Mouse (Mus musculus): ENCODE data around the gene Gm5426. TPM values are rescaled to one million over a fixed set of nuclear protein-coding genes. Genes with fewer than 3 reads are reported as not detected.
A peak's percentile ranks its signal among the peaks of the same experiment; 100 is the strongest.
"Not testable (repeated sequence)": the region's sequence is repeated elsewhere in the genome, so short reads cannot be mapped to it uniquely, and the experiment has no call there.

Gm5426 gene
- polyA plus RNA-seq, 1 experiment from 2014 or later: not detected

- H3K4me1 ChIP-seq (replicated peaks); H3K4me2 ChIP-seq; H3K36me3 ChIP-seq; H3K9ac ChIP-seq; H3K9me3 ChIP-seq (replicated peaks); ATAC-seq (ENCODE audit: low read depth); H3K27ac ChIP-seq; H3K4me3 ChIP-seq (replicated peaks); H3K27me3 ChIP-seq; DNase-seq: not testable (repeated sequence)
- WGBS (ENCODE audit: insufficient replicate concordance): 68% methylated on average over 4 of the region's 4 CpGs
Observed at GRCm38 (mm10) chr10:96139274-96139673, 2.9 kb downstream of the Gm5426 start.

GRCm38 (mm10) chr10:96146578-96146977 lies 10.2 kb downstream of the Gm5426 start:
- Histone ChIP-seq H3K27ac (no peak overlapping the region), H3K9me3 (replicated peaks) (no peaks in the 10 kb centered on the region), H3K4me3 (replicated peaks) (no peak overlapping the region), H3K36me3 (no peaks in the 10 kb centered on the region), H3K4me1 (replicated peaks) (no peaks in the 10 kb centered on the region), H3K9ac (no peak overlapping the region), H3K4me2 (no peak overlapping the region), H3K27me3 (no peaks in the 10 kb centered on the region)
- DNase-seq (no peak), ATAC-seq (ENCODE audit: low read depth) (no peak)
- WGBS (ENCODE audit: insufficient replicate concordance): 64% methylated on average over 5 of the region's 5 CpGs

- Histone ChIP-seq H3K4me1 (replicated peaks) (no peaks in the 10 kb centered on the region), H3K9me3 (replicated peaks) (no peaks in the 10 kb centered on the region), H3K9ac (no peak overlapping the region), H3K4me3 (replicated peaks) (no peak overlapping the region), H3K27me3 (no peaks in the 10 kb centered on the region), H3K36me3 (no peaks in the 10 kb centered on the region), H3K27ac (no peak overlapping the region), H3K4me2 (no peak overlapping the region)
- no peak for DNase-seq
- no peak for ATAC-seq (ENCODE audit: low read depth)
- 72% methylated on average over 10 of the region's 10 CpGs for WGBS (ENCODE audit: insufficient replicate concordance)
Observed at GRCm38 (mm10) chr10:96148250-96148699, 11.9 kb downstream of the Gm5426 start.

GRCm38 (mm10) chr10:96150401-96151116 lies 14.2 kb downstream of the Gm5426 start:
- ATAC-seq (ENCODE audit: low read depth): 0 out of 2 replicates have a peak, but pooled peaks have one; percentile 34
- no peaks in the 10 kb centered on the region for H3K9me3 ChIP-seq (replicated peaks)
- WGBS (ENCODE audit: insufficient replicate concordance): 36% methylated on average over 12 of the region's 12 CpGs
- H3K4me2 ChIP-seq: no peak overlapping the region
- H3K27ac ChIP-seq: no peak overlapping the region
- no peak overlapping the region for H3K9ac ChIP-seq
- no peaks in the 10 kb centered on the region for H3K4me1 ChIP-seq (replicated peaks)
- no peak for DNase-seq
- H3K27me3 ChIP-seq: no peaks in the 10 kb centered on the region
- H3K36me3 ChIP-seq: no peaks in the 10 kb centered on the region
- H3K4me3 ChIP-seq (replicated peaks): no peak overlapping the region

DNA sequence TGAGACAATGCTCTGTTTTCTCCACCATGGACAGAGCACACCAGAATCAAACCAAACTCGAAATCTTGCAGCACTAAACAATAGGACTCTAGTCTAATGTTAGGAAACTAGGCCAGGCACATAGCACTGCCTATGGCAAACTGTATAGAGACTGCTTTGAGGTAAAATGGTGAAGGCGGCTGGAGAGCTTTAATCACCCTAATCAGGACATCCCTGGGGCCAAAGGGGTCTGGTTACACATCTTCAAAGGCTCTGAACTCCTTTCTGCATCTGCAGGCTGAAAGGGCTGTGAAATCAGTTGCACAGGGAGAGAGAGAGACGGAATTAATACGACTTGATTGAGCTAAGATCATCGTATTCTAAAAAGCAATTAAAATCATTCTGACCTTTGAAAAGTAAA lies 16.9 kb downstream of the Gm5426 start:
- no peaks in the 10 kb centered on the region for H3K9me3 ChIP-seq (replicated peaks)
- ATAC-seq (ENCODE audit: low read depth) (no peak), DNase-seq (no peak)

GRCm38 (mm10) chr10:96162975-96163706 lies 26.7 kb downstream of the Gm5426 start:
- no peak for ATAC-seq (ENCODE audit: low read depth)
- Histone ChIP-seq H3K27me3 (no peaks in the 10 kb centered on the region), H3K9me3 (replicated peaks) (no peaks in the 10 kb centered on the region), H3K4me3 (replicated peaks) (no peak overlapping the region), H3K4me1 (replicated peaks) (no peaks in the 10 kb centered on the region), H3K9ac (no peak overlapping the region), H3K36me3 (no peaks in the 10 kb centered on the region), H3K4me2 (no peak overlapping the region), H3K27ac (no peak overlapping the region)
- 71% methylated on average over 7 of the region's 7 CpGs for WGBS (ENCODE audit: insufficient replicate concordance)
- no peak for DNase-seq

More for the DNA sequence above, 16.9 kb downstream of the Gm5426 start:
- Histone ChIP-seq H3K9ac (no peak overlapping the region), H3K27me3 (no peaks in the 10 kb centered on the region), H3K4me2 (no peak overlapping the region), H3K27ac (no peak overlapping the region), H3K4me3 (replicated peaks) (no peak overlapping the region), H3K36me3 (no peaks in the 10 kb centered on the region), H3K4me1 (replicated peaks) (no peaks in the 10 kb centered on the region)
- WGBS (ENCODE audit: insufficient replicate concordance): 56% methylated on average over 5 of the region's 5 CpGs

DNA sequence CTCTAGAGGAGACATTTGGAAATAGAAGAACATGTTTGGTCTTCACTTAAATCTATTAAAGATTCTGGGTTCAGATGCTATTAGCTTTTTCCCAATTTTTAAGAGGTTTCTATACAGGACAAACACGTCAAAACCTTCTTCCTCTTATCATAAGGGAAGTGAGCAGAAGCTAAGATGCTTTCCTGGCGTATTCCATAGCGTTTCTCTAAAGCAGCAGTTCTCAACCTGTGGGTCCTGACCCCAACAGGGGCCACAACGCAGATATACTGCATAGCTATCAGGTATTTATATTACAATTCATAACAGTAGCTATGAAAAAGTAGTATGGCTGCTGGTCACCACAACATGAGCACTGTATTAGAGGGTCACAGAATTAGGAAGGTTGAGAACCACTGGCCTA lies 27.4 kb downstream of the Gm5426 start:
- no peak for ATAC-seq (ENCODE audit: low read depth)
- DNase-seq: no peak
- 59% methylated on average over 4 of the region's 4 CpGs for WGBS (ENCODE audit: insufficient replicate concordance)

GRCm38 (mm10) chr10:96165260-96165659 lies 28.9 kb downstream of the Gm5426 start:
- Histone ChIP-seq H3K9ac (no peak overlapping the region), H3K27me3 (no peaks in the 10 kb centered on the region), H3K4me2 (no peak overlapping the region), H3K36me3 (no peaks in the 10 kb centered on the region), H3K4me3 (replicated peaks) (no peak overlapping the region), H3K4me1 (replicated peaks) (no peaks in the 10 kb centered on the region), H3K9me3 (replicated peaks) (no peaks in the 10 kb centered on the region), H3K27ac (no peak overlapping the region)
- ATAC-seq (ENCODE audit: low read depth): no peak
- WGBS (ENCODE audit: insufficient replicate concordance): 81% methylated on average over 4 of the region's 4 CpGs
- no peak for DNase-seq

More for the DNA sequence above, 27.4 kb downstream of the Gm5426 start:
- no peaks in the 10 kb centered on the region for H3K27me3 ChIP-seq
- H3K9ac ChIP-seq: no peak overlapping the region
- no peak overlapping the region for H3K4me3 ChIP-seq (replicated peaks)
- H3K27ac ChIP-seq: no peak overlapping the region
- H3K36me3 ChIP-seq: no peaks in the 10 kb centered on the region
- no peak overlapping the region for H3K4me2 ChIP-seq
- no peaks in the 10 kb centered on the region for H3K4me1 ChIP-seq (replicated peaks)
- H3K9me3 ChIP-seq (replicated peaks): no peaks in the 10 kb centered on the region

- H3K27ac ChIP-seq: no peak overlapping the region
- H3K36me3 ChIP-seq: no peaks in the 10 kb centered on the region
- no peak for DNase-seq
- H3K4me1 ChIP-seq (replicated peaks): no peaks in the 10 kb centered on the region
- WGBS (ENCODE audit: insufficient replicate concordance): 55% methylated on average over 4 of the region's 4 CpGs
- no peak for ATAC-seq (ENCODE audit: low read depth)
- H3K9ac ChIP-seq: no peak overlapping the region
- H3K4me3 ChIP-seq (replicated peaks): no peak overlapping the region
- no peaks in the 10 kb centered on the region for H3K9me3 ChIP-seq (replicated peaks)
- no peaks in the 10 kb centered on the region for H3K27me3 ChIP-seq
- H3K4me2 ChIP-seq: no peak overlapping the region
Observed at GRCm38 (mm10) chr10:96168998-96169397, 32.6 kb downstream of the Gm5426 start.

GRCm38 (mm10) chr10:96171546-96171945 lies 35.1 kb downstream of the Gm5426 start:
- Histone ChIP-seq H3K9me3 (replicated peaks) (no peaks in the 10 kb centered on the region), H3K27ac (no peak overlapping the region), H3K4me1 (replicated peaks) (no peaks in the 10 kb centered on the region), H3K36me3 (no peaks in the 10 kb centered on the region), H3K4me3 (replicated peaks) (no peak overlapping the region), H3K9ac (no peak overlapping the region), H3K27me3 (no peaks in the 10 kb centered on the region), H3K4me2 (no peak overlapping the region)
- ATAC-seq (ENCODE audit: low read depth): no peak
- no peak for DNase-seq

DNA sequence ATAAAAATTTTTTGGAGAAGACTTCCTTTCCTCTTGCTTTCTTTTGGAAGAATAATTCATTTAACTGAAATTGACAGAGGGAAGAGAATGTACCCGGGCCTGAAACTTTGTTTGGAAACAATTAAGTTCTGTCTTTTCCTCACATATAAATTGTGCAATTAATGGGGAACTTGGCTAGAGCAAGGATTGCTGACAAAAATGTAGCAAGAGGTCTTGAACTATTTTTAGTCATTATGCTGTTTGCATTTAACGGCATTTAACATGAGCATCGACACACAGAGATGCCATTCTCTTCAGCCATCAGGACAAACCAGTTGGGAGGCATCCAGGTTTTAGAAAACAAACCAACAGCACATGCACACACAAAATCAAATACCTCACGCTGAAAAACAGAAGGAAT lies 36.6 kb downstream of the Gm5426 start:
- Histone ChIP-seq H3K4me3 (replicated peaks) (no peak overlapping the region), H3K27me3 (no peaks in the 10 kb centered on the region), H3K9me3 (replicated peaks) (no peaks in the 10 kb centered on the region), H3K36me3 (no peaks in the 10 kb centered on the region), H3K4me1 (replicated peaks) (no peaks in the 10 kb centered on the region), H3K27ac (no peak overlapping the region), H3K4me2 (no peak overlapping the region), H3K9ac (no peak overlapping the region)
- ATAC-seq (ENCODE audit: low read depth): no peak
- WGBS (ENCODE audit: insufficient replicate concordance): 62% methylated on average over 4 of the region's 4 CpGs
- DNase-seq: no peak

- DNase-seq: no peak
- H3K27me3 ChIP-seq: no peaks in the 10 kb centered on the region
Observed at GRCm38 (mm10) chr10:96173771-96174170, 37.4 kb downstream of the Gm5426 start.

More at GRCm38 (mm10) chr10:96173771-96174170, 37.4 kb downstream of the Gm5426 start:
- no peak overlapping the region for H3K4me2 ChIP-seq
- H3K9ac ChIP-seq: no peak overlapping the region
- no peak overlapping the region for H3K27ac ChIP-seq
- peaks cover 4% of the 10 kb centered on the region for H3K4me1 ChIP-seq (replicated peaks)
- H3K36me3 ChIP-seq: no peaks in the 10 kb centered on the region
- WGBS (ENCODE audit: insufficient replicate concordance): 84% methylated on average over 10 of the region's 10 CpGs
- H3K9me3 ChIP-seq (replicated peaks): no peaks in the 10 kb centered on the region
- no peak for ATAC-seq (ENCODE audit: low read depth)
- H3K4me3 ChIP-seq (replicated peaks): no peak overlapping the region
